Mouse (Mus musculus) adrenal gland, postnatal 36 days (tissue): ENCODE measurements at regions not wholly inside any gene's neighbourhood (a gene's known extent, or its start where the extent isn't known, plus 50 kb on each side); places are given as distances from the start of the nearest gene placed in this dataset.
A peak's percentile ranks its signal among the peaks of the same experiment; 100 is the strongest.

ENCODE experiments used
- DNase-seq, 2 experiments: peaks; one replicate each; pipeline ENCODE4 v3.0.0; 2021; ENCODE audit warnings: mixed read lengths in 1 of 2

DNA sequence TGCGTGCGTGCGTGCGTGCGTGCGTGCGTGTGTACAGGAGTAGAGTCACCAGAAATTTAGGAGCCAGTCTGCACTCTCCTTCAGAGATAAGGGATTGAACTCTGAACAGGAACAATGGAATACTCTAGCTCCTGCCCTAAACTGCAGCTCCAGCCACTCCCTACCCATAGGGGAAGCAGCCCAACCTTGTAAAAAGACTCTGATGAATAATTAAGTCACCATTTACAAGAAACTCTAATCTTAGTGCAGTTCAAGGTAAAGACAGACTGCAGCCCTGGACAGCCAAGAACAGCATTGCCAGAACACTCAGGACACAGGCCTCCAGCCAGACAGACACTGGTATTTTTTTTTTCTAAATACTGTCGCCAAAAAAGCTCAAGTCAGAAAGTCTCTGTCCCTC, 198.9 kb upstream of the Trib2 start:
- DNase-seq = peak in 1 of 2 experiments; percentile 10

DNA sequence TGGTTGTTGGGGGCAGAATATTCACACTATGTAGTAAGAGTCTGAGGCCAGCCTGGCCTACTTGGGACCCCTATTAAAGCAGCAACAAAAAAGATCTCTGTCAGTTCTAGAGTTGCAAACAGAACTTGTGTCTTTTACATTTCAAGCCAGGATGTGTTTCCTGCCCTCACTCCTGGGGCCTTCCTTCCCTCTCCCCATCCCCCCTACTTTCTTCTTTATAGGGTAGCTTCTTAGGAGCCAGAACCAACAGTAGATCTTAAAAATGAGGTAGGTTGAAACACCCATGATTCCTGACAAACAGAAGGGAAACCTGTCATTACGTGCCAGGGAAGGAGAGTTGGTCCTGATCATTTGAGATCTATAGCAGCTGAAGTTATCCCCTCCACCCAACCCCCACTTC, 198.0 kb upstream of the Trib2 start:
- no peak for DNase-seq

DNA sequence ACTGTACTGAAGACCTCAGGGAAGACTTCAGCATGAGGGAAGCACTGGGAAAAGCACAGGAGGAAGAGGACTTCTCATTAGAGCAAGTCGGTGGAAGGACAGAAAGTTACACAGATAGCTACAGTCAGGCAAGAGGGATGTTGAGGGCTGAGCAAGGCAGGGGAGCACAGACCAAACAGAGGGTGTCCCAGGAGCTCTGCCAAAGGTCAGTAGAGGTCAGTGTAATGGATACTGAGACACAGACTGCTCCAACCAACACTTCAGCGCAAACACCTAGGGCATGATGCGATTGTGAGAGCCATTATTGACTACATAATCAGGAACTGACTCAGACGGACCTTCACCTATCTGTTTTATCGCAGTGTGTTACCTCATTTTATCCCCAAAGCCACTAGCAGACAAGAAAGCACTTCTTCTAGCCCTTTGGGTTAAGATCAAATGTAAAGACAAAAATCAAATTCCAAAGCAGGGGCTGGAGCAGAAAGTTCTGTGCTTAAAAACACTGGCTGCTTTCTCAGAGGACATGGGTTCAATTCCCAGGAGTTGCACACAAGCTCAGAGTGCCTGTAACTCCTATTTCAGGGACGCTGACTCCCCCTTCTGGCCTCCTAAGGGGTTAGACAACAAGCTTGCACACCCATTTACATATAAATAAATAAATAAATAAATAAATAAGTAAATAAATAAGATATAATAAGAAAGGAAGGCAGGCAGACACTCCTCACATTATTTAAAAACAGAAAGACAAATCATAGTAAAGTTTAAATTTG, 197.3 kb upstream of the Trib2 start:
- DNase-seq = no peak

DNA sequence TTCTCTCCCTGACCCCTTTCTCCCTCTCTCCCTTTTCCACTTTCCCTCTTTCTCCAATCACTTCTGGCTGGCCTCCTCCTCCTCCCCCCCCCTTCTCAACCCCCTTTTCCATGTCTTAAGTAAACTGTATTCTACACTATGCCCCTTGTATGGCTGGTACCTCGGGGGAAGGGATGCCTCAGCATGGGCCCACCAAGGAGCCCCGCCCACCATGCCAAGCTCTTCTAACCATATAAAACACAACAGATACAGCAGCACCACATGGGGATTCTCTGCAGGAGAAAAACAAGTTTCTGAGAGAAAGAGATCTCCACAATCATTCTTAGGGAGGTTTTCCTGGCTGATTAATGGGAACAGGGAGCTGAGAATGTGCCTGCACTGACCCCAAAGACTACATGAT, 196.6 kb upstream of the Trib2 start:
- DNase-seq = no peak

DNA sequence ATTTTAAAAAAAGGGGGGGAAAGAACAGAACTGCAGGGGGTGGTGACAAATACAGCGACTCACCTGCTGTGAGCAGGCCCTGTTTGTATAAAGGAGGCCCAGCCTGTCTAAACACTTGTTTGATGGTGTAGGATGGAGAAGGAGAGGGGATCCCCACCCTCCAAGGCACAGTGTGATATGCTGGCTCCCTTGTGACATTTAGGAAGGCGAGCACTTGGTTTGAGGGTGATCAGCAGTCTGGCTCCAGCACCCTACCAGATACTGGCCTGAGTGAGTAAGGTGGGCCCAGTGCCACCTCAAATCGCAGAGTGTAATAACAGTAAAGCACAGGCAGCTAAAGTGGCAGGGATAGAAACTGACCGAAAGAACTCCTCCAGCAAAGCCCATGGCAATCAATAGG, 195.4 kb upstream of the Trib2 start:
- no peak for DNase-seq

DNA sequence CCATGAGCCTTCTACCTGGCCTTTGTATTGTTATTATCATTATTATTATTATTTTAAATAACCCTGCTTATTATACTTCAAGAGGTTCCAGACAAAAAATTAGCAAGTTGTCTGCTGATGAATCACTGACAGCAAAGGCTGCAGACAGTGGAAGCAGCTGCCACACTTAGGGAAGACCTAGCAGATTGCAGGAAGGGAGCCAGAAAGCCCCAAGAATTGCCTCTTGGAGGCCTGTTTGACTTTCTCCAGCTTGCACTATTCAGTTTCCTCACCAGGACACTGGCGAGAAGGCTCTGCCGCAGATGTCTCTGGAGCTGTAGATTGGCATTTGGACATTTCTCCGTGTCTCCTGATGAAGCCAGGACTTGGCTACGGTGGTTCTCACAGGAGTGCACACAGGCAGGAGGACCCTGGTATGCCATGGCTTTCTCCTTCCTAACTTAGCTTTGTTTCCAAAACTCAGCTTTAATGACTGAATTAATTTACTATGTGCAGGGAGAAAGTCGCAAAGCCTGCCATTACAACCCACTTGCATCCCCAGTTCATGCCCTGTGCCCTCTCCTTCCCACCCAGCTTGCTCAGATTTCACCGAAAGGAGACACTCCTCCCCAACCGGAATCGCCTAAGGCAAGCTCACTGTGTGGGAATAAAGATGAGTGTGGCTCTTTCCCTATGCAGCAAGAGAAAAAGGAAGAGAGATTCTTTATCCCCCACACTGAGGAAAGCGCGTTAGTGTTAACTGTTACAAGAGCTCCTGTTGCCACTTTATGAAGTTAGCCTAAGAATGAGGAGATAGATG, 193.3 kb upstream of the Trib2 start:
- no peak for DNase-seq

DNA sequence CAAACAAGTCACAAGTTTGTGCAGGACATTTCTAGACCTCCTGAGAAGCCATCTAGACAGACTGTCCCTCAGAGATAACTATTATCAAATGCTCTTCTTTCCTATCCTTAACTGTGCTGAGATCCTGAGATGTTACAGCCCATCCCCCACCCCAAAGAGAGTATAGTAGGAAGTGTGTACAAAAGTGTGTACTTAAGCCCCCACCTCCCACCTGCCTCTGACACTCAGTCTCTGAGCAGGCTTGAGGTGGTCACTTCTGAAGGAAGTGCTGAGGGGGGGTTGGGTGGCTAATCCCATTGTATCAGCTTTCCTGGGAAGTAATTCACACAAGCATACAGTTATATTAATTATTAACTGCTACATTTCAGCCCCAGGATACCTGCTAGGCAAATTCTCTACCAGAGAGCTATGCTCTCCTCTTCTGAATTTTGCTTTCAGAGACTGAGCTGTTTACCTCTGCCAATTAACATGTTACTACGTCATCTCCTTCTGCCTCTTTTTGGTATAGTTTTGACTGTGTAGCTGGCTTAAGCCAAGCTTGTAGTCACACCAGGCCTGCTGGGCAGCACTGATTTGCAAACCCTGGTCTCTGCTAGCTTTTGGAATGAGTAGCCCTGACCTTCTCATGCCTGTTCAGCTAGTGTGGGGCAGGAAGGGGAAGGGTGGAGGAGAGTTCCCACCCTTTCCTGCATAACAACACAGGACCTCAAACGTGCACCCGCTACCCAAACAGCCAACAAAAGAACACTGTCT, 192.2 kb upstream of the Trib2 start:
- peak; percentile 40 to 42 for DNase-seq

DNA sequence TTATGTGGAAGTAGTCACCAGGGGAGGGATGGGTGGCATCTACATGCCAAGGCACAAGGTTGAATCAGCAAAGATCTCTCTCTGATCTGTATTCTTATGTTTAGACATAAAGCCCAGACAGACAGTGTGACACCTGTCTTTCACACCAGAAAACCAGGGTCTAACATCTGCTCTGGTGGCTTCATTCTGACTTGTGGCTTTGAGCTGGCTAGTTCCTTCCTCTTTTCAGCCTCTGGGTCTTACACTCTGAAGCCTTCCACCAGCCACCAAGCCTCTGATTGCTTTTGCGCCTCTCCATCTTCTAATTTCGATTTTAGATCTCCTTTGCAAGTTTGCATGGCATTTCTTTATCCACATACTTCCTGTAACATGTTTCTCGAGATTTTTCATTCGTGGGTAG, 191.5 kb upstream of the Trib2 start:
- DNase-seq = no peak

DNA sequence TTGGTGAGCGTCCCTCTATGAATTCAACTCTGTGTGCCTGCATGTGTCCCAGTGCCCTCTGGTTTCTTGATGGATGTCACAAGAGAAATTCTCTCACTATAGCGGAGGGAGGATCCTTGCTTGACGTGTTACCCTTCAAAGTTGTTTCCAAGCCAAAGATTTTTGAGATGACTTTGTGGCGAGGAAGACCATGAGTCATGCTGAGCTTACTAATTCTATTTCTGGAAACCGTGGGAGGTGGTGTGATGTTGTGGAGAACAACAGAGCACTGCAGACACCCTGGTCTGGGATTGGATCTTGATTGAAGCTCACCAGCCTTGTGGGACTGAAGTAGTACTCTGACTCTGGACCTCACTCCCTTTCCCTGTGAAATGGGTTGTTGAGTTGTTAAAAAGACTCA, 190.0 kb upstream of the Trib2 start:
- peak in 1 of 2 experiments; percentile 24 for DNase-seq

DNA sequence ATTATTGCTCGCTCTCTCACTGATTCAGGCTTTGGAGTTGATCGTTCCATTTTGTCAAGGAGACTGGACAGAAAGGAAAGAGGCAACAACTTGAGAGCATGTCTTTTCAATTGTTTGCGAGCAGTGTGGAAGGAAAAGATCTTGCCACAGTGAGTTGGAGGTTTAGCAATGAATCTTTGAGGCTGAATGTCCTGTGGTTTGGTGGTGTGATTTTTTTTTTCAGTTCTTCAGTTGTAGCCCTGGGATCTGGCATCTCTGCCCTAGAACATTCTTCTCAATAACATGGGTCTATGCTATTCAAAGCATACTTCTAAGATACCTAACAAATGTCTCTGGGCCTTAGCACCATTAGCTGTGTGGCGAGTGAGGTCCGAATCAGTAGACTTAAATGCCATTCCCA, 189.6 kb upstream of the Trib2 start:
- DNase-seq = no peak

DNA sequence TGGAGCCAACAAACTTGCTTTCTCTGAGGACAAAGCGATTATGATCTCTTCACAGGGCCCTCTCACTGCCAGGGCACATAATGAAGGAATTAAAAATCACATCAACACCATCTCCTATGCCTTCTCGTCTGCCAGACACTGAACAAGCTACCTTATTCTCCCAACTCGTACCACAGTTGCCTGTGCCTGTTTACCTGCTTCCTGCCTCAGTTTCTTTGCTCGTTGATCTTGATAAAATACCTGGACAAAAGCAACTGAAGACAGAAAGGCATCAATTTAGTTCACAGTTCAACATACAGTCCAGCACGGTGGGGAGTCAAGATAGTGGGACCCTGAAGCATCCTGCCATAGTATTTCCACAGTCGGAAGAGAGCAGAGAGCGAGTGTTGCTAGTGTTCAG, 185.1 kb upstream of the Trib2 start:
- no peak for DNase-seq

DNA sequence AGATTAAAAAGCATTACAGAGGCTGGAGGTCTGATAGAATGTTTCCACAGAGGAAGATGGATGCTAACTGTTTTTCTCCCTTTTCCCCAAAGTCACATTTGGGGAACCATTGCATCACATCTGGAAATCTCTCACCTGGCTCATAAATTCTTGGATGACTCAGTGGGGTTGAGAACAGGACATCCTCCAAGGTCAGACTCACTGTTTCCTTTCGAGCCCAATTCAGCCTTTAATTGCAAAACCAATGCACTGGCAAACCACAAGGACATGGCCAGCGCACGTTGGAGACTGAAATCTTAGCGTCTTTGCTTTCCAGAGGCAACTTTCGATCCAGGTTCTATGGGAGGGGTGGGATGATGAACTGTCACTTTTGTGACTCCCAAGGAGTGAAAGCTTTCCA, 184.5 kb upstream of the Trib2 start:
- peak in 1 of 2 experiments; percentile 22 for DNase-seq

DNA sequence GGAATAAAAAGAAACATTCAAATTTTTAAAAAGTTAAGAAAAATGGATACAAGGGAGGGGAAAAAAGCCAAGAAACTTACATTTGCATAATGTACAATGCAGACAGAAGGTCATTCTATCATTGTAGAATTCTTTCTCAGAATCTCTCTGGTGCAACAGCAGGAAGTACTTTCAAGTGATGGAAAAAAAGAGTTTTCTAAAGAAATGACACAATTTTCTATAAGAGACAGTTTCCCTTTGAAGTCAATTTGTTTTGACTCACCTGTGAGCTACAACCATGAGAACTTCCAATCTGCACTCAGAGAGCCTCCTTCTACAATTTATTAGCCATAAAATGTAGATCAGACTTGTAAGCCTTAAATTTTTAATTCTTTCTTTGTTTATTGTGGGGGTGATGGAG, 181.6 kb upstream of the Trib2 start:
- no peak for DNase-seq

DNA sequence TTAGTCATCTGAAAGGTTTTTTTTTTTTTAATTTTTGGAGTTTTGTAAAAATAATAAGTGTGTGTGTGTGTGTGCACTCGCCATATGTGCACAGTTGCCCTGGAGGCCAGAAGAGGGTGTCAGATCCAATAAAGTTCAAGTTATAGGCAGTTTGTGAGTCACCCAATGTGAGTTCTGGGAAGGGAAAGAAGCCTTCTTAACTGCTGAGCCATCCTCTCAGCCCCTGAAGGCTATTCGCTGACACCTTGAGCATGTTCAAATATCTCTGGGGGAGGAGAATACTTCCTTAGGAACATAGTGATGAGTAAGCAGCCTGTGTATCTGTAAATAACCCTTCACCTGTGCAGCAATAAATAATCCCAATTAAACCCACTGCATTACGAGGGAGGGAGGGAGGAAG, 177.1 kb upstream of the Trib2 start:
- DNase-seq = no peak

DNA sequence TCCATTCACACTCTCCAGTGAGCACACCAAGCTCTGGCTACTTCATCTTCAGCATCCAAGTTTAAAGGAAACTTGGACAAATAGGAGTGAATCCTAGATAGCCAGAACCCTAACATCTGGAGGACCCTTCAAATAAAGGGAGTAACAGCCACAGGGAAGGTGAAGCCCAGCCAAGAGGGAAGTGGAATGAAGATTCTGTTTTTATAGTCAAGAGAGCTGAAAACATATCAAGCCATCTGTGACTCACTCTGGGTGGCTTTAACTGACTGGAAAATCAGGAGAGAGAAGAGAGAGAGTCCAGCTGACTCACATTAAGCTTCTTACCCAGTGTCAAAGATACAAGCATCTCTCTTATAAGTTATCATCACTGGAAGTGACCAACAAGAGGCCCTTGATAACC, 169.6 kb upstream of the Trib2 start:
- DNase-seq = no peak

DNA sequence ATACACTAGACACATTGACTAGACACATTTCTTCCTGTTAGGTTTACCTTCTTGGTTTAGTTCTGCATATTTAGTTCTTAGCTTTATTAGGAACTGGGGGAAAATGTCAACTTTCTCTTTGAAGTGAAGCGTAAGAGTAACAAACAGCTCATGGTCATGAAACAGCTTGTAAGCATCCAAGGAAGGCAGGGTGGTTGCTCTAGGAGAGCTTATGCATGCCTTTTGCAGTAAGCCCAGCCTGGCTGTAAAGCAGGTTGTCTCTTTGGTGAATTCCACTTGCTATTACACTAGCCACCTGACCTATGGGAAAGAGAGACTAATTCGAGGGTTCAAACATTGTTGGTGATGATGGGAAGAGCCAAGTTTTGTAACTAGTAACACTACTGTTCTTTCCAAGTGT, 168.9 kb upstream of the Trib2 start:
- DNase-seq = no peak

DNA sequence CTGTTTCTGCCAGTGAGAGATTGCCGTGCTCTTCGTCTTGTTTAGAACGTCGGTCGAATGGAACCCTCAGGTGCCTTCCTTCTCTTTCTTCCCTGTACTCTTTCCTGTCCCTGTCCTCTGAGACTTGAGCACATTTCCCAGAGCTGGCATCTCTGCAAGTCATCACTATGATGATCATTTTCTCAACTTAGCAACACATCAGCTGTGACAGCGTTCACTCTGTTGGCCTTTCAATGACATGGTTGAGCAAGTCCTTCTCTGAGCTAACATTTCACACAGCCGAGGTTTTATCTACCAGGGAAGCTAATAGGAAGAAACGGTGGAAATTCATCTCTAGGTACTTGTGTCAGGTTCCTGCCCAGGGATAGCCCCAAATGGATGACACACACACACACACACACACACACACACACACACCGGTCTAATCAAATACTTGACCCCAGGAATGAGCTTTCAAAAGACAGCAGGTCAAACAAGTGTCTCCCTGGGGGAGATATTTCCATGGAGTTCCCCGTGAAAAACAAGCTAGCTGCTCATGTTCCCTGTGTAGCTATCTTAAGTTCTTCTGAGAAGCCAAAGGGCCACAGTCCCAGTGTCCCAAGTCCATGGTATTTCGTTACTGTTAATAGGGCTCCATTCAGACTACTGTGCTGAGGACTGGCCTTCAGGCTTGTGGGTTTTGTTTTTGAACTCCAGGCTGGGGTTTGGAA, 167.0 kb upstream of the Trib2 start:
- DNase-seq = no peak

DNA sequence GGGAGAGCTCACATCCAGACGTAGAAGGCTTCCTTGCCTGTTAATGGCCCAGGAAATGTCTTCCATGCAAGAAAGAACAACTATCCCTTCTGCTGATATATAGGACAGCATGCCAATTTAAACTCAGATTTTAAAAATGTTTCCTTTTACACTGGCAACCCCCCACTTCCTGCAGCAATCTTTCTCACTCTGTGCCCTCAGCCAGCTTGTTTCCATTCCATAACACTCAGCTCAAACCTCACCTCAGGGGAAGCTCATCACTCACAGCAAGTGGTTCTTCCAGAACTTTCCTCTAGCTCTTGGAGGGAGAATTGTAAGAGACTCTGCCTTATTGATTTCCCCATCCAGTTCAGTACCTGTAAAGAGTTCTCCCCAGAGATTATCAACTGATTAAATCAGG, 165.0 kb upstream of the Trib2 start:
- DNase-seq = no peak

DNA sequence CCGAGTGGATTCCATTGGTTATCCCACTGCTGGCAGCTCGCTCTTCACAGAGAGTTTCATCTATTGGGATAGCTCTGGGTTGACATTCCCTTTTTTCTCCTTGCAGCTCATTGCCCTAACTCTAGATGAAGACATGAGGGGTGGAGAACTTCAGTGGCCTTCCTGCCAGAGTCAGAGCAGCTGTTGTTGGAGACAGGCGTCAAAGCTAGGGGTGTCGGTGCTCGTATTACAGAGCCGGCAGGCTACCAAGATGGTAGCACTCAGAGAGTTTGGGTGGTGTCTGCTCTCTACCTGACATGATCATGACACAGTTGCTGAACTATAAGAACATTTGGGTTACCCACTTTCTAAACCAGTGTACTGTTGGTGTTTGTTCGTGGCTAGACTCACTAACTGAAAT, 162.5 kb upstream of the Trib2 start:
- DNase-seq = no peak

DNA sequence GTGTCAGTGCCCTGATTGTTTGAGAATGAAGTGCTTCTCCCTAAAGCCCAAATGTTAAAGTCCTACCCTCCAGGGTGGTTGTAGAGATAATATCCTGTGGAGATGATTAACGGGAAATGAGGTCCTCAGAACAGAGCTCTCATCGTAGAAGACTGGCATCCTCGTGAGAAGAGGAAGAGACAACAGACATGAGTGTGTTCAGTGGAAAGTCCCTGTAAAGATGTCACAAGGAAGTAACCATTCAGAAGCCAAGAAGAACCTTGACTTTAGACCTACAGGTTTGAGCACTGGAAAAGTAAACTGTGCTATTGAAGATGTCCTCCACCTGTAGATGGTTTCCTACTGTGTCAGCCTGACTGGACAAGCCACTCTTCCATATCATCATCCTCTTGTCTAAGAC, 155.1 kb upstream of the Trib2 start:
- DNase-seq = no peak

DNA sequence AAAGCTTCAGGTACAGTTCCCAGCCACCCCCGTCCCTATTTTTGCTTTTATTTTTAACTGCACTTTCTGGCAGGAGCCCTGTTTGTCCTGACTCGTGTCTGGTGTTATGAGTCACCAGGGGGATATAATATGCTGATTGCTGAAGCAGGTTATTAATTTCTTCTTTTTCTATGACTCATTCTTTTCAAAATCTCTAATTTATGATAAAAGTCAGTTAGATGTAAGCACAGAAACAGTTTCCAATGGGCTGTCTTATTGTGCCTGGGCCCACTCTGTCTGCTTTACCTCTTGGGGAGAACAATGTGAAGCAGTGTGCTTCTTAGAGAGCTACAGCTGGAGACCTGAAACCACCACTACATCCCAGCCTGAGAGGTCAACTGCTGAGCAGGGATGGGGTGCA, 153.5 kb upstream of the Trib2 start:
- DNase-seq = peak; percentile 4 to 9

DNA sequence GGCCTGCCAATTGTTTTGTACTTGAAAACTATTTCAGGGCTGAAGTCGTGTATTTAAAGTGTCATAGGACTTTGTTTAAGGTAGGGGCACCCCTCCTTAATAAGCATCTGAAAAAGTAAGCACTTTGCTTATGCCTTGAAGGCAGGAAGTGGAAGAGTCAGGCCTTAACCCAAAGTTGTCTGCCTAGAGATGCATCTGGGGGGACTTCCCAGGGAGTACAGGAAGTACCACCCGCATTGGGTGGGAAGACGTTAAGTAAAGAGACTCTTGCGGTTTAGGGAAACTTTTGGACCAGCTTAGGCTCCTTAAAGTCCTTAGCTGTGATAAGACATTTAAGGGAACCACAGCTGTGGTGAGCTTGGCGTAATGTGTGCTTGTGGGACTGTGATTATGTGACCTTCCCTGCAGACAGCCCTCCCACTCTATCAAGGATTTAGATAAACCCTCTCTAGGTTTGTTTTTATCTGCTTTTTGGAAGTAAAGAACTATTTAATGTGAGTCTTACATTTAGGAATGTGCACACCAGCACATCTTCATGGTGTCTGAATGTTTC, 150.9 kb upstream of the Trib2 start:
- DNase-seq = no peak
